Mouse (Mus musculus): ENCODE results near the gene Aifm3.

Aifm3 gene

GRCm38 (mm10) chr16:17556180-17556579, 66.8 kb downstream of the Aifm3 start:
- no peak for DNase-seq

- no peak for DNase-seq
These were observed 67.5 kb downstream of the Aifm3 start for GRCm38 (mm10) chr16:17556907-17557306.

All from cerebellum, adult 11 months (tissue).